Mouse (Mus musculus): ENCODE data around the gene Il13ra1. TPM values are rescaled to one million over a fixed set of nuclear protein-coding genes. Genes with fewer than 3 reads are reported as not detected.

The Il13ra1 gene
- total and polyA plus RNA-seq, 3 experiments = 10.6 to 30.9 (median 25.2) TPM

DNA sequence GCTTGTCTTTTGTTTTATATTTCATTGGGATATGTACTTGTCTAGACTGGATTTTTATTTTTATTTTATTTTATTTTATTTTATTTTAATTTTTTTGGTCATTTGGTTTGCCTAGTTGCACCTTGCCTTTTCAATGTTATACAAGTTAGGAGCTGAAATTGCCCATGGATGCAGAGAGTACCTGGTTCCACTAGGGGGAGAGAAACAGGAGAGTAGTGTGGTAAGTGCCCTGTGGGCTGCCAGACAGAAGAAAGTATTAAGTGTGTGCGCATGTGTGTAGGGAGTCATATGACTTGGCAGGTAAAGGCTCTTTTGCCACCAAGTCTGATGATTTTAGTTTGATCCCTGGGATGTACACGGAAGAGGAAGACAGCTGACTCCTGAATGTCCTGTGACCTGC lies 97.6 kb downstream of the Il13ra1 start:
- Histone ChIP-seq H3K4me1 (ENCODE audit: control insufficient read depth, insufficient read depth, low read length) (no peaks in the 10 kb centered on the region), H3K36me3 (ENCODE audit: control insufficient read depth, insufficient read depth, low read length) (no peaks in the 10 kb centered on the region), H3K79me2 (replicated peaks; ENCODE audit: control insufficient read depth, insufficient read depth, low read length) (no peaks in the 10 kb centered on the region), H3K27ac (no peak overlapping the region), H3K27me3 (ENCODE audit: control insufficient read depth, insufficient read depth, low read length) (no peaks in the 10 kb centered on the region), H3K4me3 (no peak overlapping the region), H3K9ac (ENCODE audit: low read depth, low read length) (no peak overlapping the region)
- intact Hi-C loops (cut with DNase I) = no loop called here
- TF ChIP-seq EP300 (IDR thresholded peaks at IDR 0.05; ENCODE audit: insufficient read depth, low read depth, low read length) (no peak), CTCF (IDR thresholded peaks at IDR 0.05) (0 out of 2 replicates have a peak, but pooled peaks have one; percentile 15)
- 77% methylated on average over 2 of the region's 2 CpGs for WGBS
- DNase-seq = no peak

DNA sequence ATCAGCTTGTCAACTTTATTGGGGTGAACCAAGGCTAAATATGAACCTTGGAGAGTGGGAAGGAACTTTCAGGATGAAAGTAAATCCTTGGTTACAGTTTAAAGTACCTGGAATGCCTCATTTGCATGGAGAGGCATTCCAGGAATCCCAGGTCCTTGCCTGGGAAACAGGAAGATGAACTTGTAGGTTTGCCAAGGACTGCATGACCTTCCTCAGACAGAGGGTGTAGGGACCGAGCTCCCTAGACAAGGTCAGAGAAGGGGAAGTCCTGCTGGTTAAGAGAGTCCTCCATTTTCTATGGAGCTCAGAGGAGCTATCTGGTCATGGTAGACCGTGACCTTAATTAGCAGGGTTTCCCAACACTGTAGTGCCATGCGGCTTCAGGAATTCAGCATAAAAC lies 99.3 kb downstream of the Il13ra1 start:
- H3K4me3 ChIP-seq = no peak overlapping the region
- H3K36me3 ChIP-seq (ENCODE audit: control insufficient read depth, insufficient read depth, low read length) = no peaks in the 10 kb centered on the region
- H3K4me1 ChIP-seq (ENCODE audit: control insufficient read depth, insufficient read depth, low read length) = no peaks in the 10 kb centered on the region
- no peak overlapping the region for H3K27ac ChIP-seq
- intact Hi-C loops (cut with DNase I) = no loop called here
- no peaks in the 10 kb centered on the region for H3K27me3 ChIP-seq (ENCODE audit: control insufficient read depth, insufficient read depth, low read length)
- H3K79me2 ChIP-seq (replicated peaks; ENCODE audit: control insufficient read depth, insufficient read depth, low read length) = no peaks in the 10 kb centered on the region
- no peak overlapping the region for H3K9ac ChIP-seq (ENCODE audit: low read depth, low read length)
- no peak for DNase-seq
- TF ChIP-seq POLR2A (IDR thresholded peaks at IDR 0.05; ENCODE audit: insufficient read depth, low read depth, low read length) (no peak), CTCF (IDR thresholded peaks at IDR 0.05) (no peak), EP300 (IDR thresholded peaks at IDR 0.05; ENCODE audit: insufficient read depth, low read depth, low read length) (no peak)
- WGBS = 72% methylated on average over 3 of the region's 3 CpGs

Other genes starting within 250 kb of the Il13ra1 start
- gene Dock11, start 223.3 kb upstream of the Il13ra1 start, total RNA-seq (2021) = 1 to 10 TPM; 3.7 to 4.6 TPM
- gene Dock11, start 223.3 kb upstream of the Il13ra1 start, polyA plus RNA-seq (2012; rRNA removed) = 0.90 and 1.7 TPM in 2 replicates
- gene Zcchc12, start 83.8 kb downstream of the Il13ra1 start, total RNA-seq (2021) = under 1 TPM in 1 of 2 experiments, not detected in 1; 0.13 TPM
- 0.15 and 0.16 TPM in 2 replicates for gene Zcchc12, start 83.8 kb downstream of the Il13ra1 start, polyA plus RNA-seq (2012; rRNA removed)
- 1 to 10 TPM in 1 of 2 experiments, under 1 TPM in 1; 0.77 to 1.0 TPM for gene Lonrf3, start 216.2 kb downstream of the Il13ra1 start, total RNA-seq (2021)
- 0.20 and 0.35 TPM in 2 replicates for gene Lonrf3, start 216.2 kb downstream of the Il13ra1 start, polyA plus RNA-seq (2012; rRNA removed)